Mouse (Mus musculus): Measurements from ENCODE around the gene Gm49405. TPM values are rescaled to one million over a fixed set of nuclear protein-coding genes. Genes with fewer than 3 reads are reported as not detected.
A peak's percentile ranks its signal among the peaks of the same experiment; 100 is the strongest.
"Not testable (repeated sequence)": the region's sequence is repeated elsewhere in the genome, so short reads cannot be mapped to it uniquely, and the experiment has no call there.

The Gm49405 gene
- polyA plus RNA-seq, 1 experiment from 2014 or later, result 4.1 TPM

- peaks cover 31% of the 10 kb centered on the region for H3K4me1 ChIP-seq
- no peak overlapping the region for H3K27ac ChIP-seq
- no peaks in the 10 kb centered on the region for H3K36me3 ChIP-seq
- no peak overlapping the region for H3K4me3 ChIP-seq
- H3K9me3 ChIP-seq, result no peaks in the 10 kb centered on the region
- 0 out of 2 replicates have a peak, but pooled peaks cover 22% of the 10 kb centered on the region for H3K27me3 ChIP-seq (ENCODE audit: insufficient read depth, poor library complexity, severe bottlenecking)
- no peak for DNase-seq (ENCODE audit: low spot score)
- WGBS, result 62% methylated on average over 11 of the region's 11 CpGs
Measured at GRCm38 (mm10) chr19:3966330-3967075, 33.9 kb upstream of the Gm49405 start.

- 32% methylated on average over 3 of the region's 3 CpGs for WGBS
Measured at GRCm38 (mm10) chr19:3967258-3967657, 33.2 kb upstream of the Gm49405 start.

GRCm38 (mm10) chr19:3972229-3972628 lies 28.2 kb upstream of the Gm49405 start, which contains the start of gene Aldh3b2:
Aldh3b2 (plus strand) TSS chr19:3972328.
- H3K4me1 ChIP-seq, result peaks cover 23% of the 10 kb centered on the region
- peaks cover 22% of the 10 kb centered on the region; the same call in 1 of the 2 replicates for H3K27me3 ChIP-seq (ENCODE audit: insufficient read depth, poor library complexity, severe bottlenecking)
- no peaks in the 10 kb centered on the region for H3K36me3 ChIP-seq
- no peak within 1 kb of the TSS for H3K27ac ChIP-seq
- H3K9me3 ChIP-seq, result no peaks in the 10 kb centered on the region
- WGBS, result 39% methylated on average over 9 of the region's 9 CpGs
- H3K4me3 ChIP-seq, result no peak within 1 kb of the TSS
- no peak for DNase-seq (ENCODE audit: low spot score)

More at GRCm38 (mm10) chr19:3967258-3967657, 33.2 kb upstream of the Gm49405 start:
- Histone ChIP-seq H3K9me3 (no peaks in the 10 kb centered on the region), H3K27me3 (ENCODE audit: insufficient read depth, poor library complexity, severe bottlenecking) (0 out of 2 replicates have a peak, but pooled peaks cover 23% of the 10 kb centered on the region), H3K27ac (no peak overlapping the region), H3K4me1 (peaks cover 32% of the 10 kb centered on the region), H3K36me3 (no peaks in the 10 kb centered on the region), H3K4me3 (no peak overlapping the region)
- DNase-seq (ENCODE audit: low spot score), result no peak

GRCm38 (mm10) chr19:3974608-3975007 lies 25.8 kb upstream of the Gm49405 start:
- DNase-seq (ENCODE audit: low spot score); H3K4me1 ChIP-seq; H3K9me3 ChIP-seq; H3K4me3 ChIP-seq; H3K36me3 ChIP-seq; H3K27ac ChIP-seq: not testable (repeated sequence)
- WGBS, result 81% methylated on average over 6 of the region's 6 CpGs
- H3K27me3 ChIP-seq (ENCODE audit: insufficient read depth, poor library complexity, severe bottlenecking), result peaks cover 12% of the 10 kb centered on the region; the same call in 1 of the 2 replicates

- WGBS, result 67% methylated on average over 2 of the region's 2 CpGs
- H3K27me3 ChIP-seq (ENCODE audit: insufficient read depth, poor library complexity, severe bottlenecking), result peaks cover 10% of the 10 kb centered on the region; the same call in 1 of the 2 replicates
- H3K36me3 ChIP-seq, result no peaks in the 10 kb centered on the region
- H3K4me1 ChIP-seq, result peaks cover 4% of the 10 kb centered on the region; the same call in 1 of the 2 replicates
- H3K4me3 ChIP-seq, result no peak overlapping the region
- no peaks in the 10 kb centered on the region for H3K9me3 ChIP-seq
- H3K27ac ChIP-seq, result no peak overlapping the region
- DNase-seq (ENCODE audit: low spot score), result no peak
Measured at GRCm38 (mm10) chr19:3975866-3976265, 24.6 kb upstream of the Gm49405 start.

GRCm38 (mm10) chr19:3980309-3980708 lies 20.1 kb upstream of the Gm49405 start:
- H3K4me3 ChIP-seq, result no peak overlapping the region
- no peaks in the 10 kb centered on the region for H3K9me3 ChIP-seq
- peaks cover 9% of the 10 kb centered on the region; the same call in 1 of the 2 replicates for H3K27me3 ChIP-seq (ENCODE audit: insufficient read depth, poor library complexity, severe bottlenecking)
- WGBS, result 17% methylated on average over 4 of the region's 4 CpGs
- 0 out of 2 replicates have a peak overlapping the region, but pooled peaks have one; percentile 0 for H3K27ac ChIP-seq
- peaks cover 28% of the 10 kb centered on the region for H3K4me1 ChIP-seq
- H3K36me3 ChIP-seq, result no peaks in the 10 kb centered on the region
- DNase-seq (ENCODE audit: low spot score), result peak; percentile 82

GRCm38 (mm10) chr19:3980917-3981316 lies 19.5 kb upstream of the Gm49405 start:
- DNase-seq (ENCODE audit: low spot score), result no peak
- Histone ChIP-seq H3K27ac (no peak overlapping the region), H3K36me3 (no peaks in the 10 kb centered on the region), H3K9me3 (no peaks in the 10 kb centered on the region), H3K4me1 (peaks cover 35% of the 10 kb centered on the region), H3K4me3 (no peak overlapping the region), H3K27me3 (ENCODE audit: insufficient read depth, poor library complexity, severe bottlenecking) (0 out of 2 replicates have a peak, but pooled peaks cover 4% of the 10 kb centered on the region)
- 65% methylated on average over 9 of the region's 9 CpGs for WGBS

GRCm38 (mm10) chr19:3983527-3984200 lies 16.8 kb upstream of the Gm49405 start:
- H3K4me3 ChIP-seq, result no peak overlapping the region
- DNase-seq (ENCODE audit: low spot score), result no peak
- 55% methylated on average over 9 of the region's 9 CpGs for WGBS

GRCm38 (mm10) chr19:3985261-3985681 lies 15.2 kb upstream of the Gm49405 start:
- no peak for DNase-seq (ENCODE audit: low spot score)
- peaks cover 55% of the 10 kb centered on the region for H3K4me1 ChIP-seq

More at GRCm38 (mm10) chr19:3983527-3984200, 16.8 kb upstream of the Gm49405 start:
- Histone ChIP-seq H3K27me3 (ENCODE audit: insufficient read depth, poor library complexity, severe bottlenecking) (0 out of 2 replicates have a peak, but pooled peaks cover 4% of the 10 kb centered on the region), H3K4me1 (peaks cover 55% of the 10 kb centered on the region), H3K9me3 (no peaks in the 10 kb centered on the region), H3K36me3 (no peaks in the 10 kb centered on the region), H3K27ac (peak overlapping the region; percentile 80)

GRCm38 (mm10) chr19:3986334-3986733 lies 14.1 kb upstream of the Gm49405 start, which contains the start of gene Acy3:
Acy3 (plus strand) TSS chr19:3986570.
- 0 out of 2 replicates have a peak, but pooled peaks cover 6% of the 10 kb centered on the region for H3K27me3 ChIP-seq (ENCODE audit: insufficient read depth, poor library complexity, severe bottlenecking)
- no peaks in the 10 kb centered on the region for H3K9me3 ChIP-seq
- H3K4me1 ChIP-seq, result peaks cover 66% of the 10 kb centered on the region
- 17% methylated on average over 8 of the region's 8 CpGs for WGBS
- DNase-seq (ENCODE audit: low spot score), result peak; percentile 86
- peak within 1 kb of the TSS; percentile 20; the same call in 1 of the 2 replicates for H3K4me3 ChIP-seq
- peak within 1 kb of the TSS; percentile 80 for H3K27ac ChIP-seq
- H3K36me3 ChIP-seq, result no peaks in the 10 kb centered on the region

More at GRCm38 (mm10) chr19:3985261-3985681, 15.2 kb upstream of the Gm49405 start:
- 20% methylated on average over 8 of the region's 8 CpGs for WGBS
- H3K4me3 ChIP-seq, result no peak overlapping the region
- H3K27ac ChIP-seq, result peak overlapping the region; percentile 80
- 0 out of 2 replicates have a peak, but pooled peaks cover 4% of the 10 kb centered on the region for H3K27me3 ChIP-seq (ENCODE audit: insufficient read depth, poor library complexity, severe bottlenecking)
- no peaks in the 10 kb centered on the region for H3K36me3 ChIP-seq
- no peaks in the 10 kb centered on the region for H3K9me3 ChIP-seq

- no peak for DNase-seq (ENCODE audit: low spot score)
- peaks cover 69% of the 10 kb centered on the region for H3K4me1 ChIP-seq
- 77% methylated on average over 14 of the region's 14 CpGs for WGBS
- 0 out of 2 replicates have a peak, but pooled peaks cover 6% of the 10 kb centered on the region for H3K27me3 ChIP-seq (ENCODE audit: insufficient read depth, poor library complexity, severe bottlenecking)
- H3K36me3 ChIP-seq, result no peaks in the 10 kb centered on the region
- H3K9me3 ChIP-seq, result no peaks in the 10 kb centered on the region
- H3K27ac ChIP-seq, result no peak overlapping the region; the same call in 1 of the 2 replicates
- H3K4me3 ChIP-seq, result no peak overlapping the region
Measured at GRCm38 (mm10) chr19:3988066-3988465, 12.4 kb upstream of the Gm49405 start.

GRCm38 (mm10) chr19:3988750-3989149 lies 11.7 kb upstream of the Gm49405 start:
- 84% methylated on average over 4 of the region's 4 CpGs for WGBS
- H3K36me3 ChIP-seq, result no peaks in the 10 kb centered on the region
- H3K27ac ChIP-seq, result no peak overlapping the region
- peaks cover 62% of the 10 kb centered on the region for H3K4me1 ChIP-seq
- H3K9me3 ChIP-seq, result no peaks in the 10 kb centered on the region
- H3K27me3 ChIP-seq (ENCODE audit: insufficient read depth, poor library complexity, severe bottlenecking), result 0 out of 2 replicates have a peak, but pooled peaks cover 6% of the 10 kb centered on the region
- no peak overlapping the region for H3K4me3 ChIP-seq
- DNase-seq (ENCODE audit: low spot score), result no peak
